Mouse (Mus musculus): Measurements from ENCODE around the gene Thrap3. TPM values are rescaled to one million over a fixed set of nuclear protein-coding genes. Genes with fewer than 3 reads are reported as not detected.

Thrap3 gene
- polyA plus RNA-seq, 1 experiment from 2014 or later: 255 TPM

Other genes with a start within 250 kb of the Thrap3 start
- gene Csf3r, start 178.2 kb downstream of the Thrap3 start, polyA plus RNA-seq (2016; fragmentation: Nextera tagmentation; extraction: Ambion mirVana): 0.30 and 1.3 TPM in 2 replicates
- 133 and 140 TPM in 2 replicates for gene Mrps15, start 155.8 kb downstream of the Thrap3 start, polyA plus RNA-seq (2016; fragmentation: Nextera tagmentation; extraction: Ambion mirVana)
- gene Oscp1, start 144.2 kb downstream of the Thrap3 start, polyA plus RNA-seq (2016; fragmentation: Nextera tagmentation; extraction: Ambion mirVana): 23.5 and 25.0 TPM in 2 replicates
- gene Lsm10, start 106.1 kb downstream of the Thrap3 start, polyA plus RNA-seq (2016; fragmentation: Nextera tagmentation; extraction: Ambion mirVana): 37.7 and 39.6 TPM in 2 replicates
- 49.4 and 51.0 TPM in 2 replicates for gene Stk40, start 98.8 kb downstream of the Thrap3 start, polyA plus RNA-seq (2016; fragmentation: Nextera tagmentation; extraction: Ambion mirVana)
- 35.4 and 40.0 TPM in 2 replicates for gene Eva1b, start 55.0 kb downstream of the Thrap3 start, polyA plus RNA-seq (2016; fragmentation: Nextera tagmentation; extraction: Ambion mirVana)
- gene Sh3d21, start 39.3 kb downstream of the Thrap3 start, polyA plus RNA-seq (2016; fragmentation: Nextera tagmentation; extraction: Ambion mirVana): 3.7 and 5.3 TPM in 2 replicates
- 143 and 150 TPM in 2 replicates for gene Map7d1, start 53.6 kb upstream of the Thrap3 start, polyA plus RNA-seq (2016; fragmentation: Nextera tagmentation; extraction: Ambion mirVana)
- gene Trappc3, start 59.6 kb upstream of the Thrap3 start, polyA plus RNA-seq (2016; fragmentation: Nextera tagmentation; extraction: Ambion mirVana): 109 and 113 TPM in 2 replicates
- 50.1 and 56.7 TPM in 2 replicates for gene Col8a2, start 84.0 kb upstream of the Thrap3 start, polyA plus RNA-seq (2016; fragmentation: Nextera tagmentation; extraction: Ambion mirVana)
- gene Adprhl2, start 118.9 kb upstream of the Thrap3 start, polyA plus RNA-seq (2016; fragmentation: Nextera tagmentation; extraction: Ambion mirVana): 65.2 and 74.3 TPM in 2 replicates
- gene Tekt2, start 122.9 kb upstream of the Thrap3 start, polyA plus RNA-seq (2016; fragmentation: Nextera tagmentation; extraction: Ambion mirVana): 6.3 and 6.7 TPM in 2 replicates
- gene Ago3, start 226.8 kb upstream of the Thrap3 start, polyA plus RNA-seq (2016; fragmentation: Nextera tagmentation; extraction: Ambion mirVana): 21.6 and 22.2 TPM in 2 replicates